Mouse (Mus musculus): ENCODE data around the gene Tsnaxip1.

The Tsnaxip1 gene

DNA sequence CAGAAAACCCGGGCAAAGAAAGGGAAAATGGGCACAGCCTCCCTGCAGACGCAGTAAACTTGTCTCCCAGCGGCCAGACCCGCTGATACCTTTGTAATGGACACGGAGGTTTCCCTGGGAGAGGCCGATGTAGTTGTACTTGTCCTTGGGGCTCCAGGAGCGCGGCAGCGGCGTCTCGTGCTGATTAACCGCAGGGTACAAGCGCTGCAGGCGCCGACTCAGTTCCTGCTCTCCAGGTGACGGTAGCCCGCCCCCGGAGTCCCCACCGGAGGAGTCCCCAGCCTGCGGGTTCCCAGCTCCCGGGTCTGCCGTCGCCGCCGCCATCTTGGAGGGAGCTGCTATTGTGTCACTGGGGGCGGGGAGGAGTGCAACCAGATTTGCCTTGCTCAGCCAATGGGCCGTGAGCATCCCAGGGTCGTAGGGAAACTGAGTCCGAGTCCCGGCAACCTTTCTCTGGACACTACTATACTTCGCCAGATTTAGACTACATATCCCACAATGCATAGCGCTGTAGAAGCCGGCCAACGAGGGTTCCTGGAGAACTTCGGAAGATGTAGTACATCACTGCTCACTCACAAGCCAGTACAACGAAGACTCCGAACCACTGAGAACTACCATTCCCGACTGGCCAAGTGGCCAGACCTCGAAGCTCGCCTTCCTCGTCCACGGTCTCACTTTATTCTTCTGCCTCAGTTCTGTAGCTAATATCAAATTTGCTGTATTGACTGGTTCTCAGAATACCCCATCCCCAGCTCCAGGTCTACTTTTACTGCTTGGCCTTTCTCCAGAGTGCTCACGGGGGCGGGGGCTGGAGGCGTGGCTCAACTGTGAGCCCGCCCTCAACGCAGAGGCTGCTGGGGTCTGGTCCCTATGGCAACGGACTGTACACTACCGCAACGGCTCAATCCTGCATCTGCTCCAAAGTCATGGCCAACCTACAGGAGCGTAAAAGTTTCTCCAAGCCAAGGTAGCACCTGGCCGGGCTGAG lies at the start of gene Tsnaxip1, which contains the start of gene Ranbp10:
TSS of gene Tsnaxip1 (plus strand) at position 871 of the 988 bp plus-strand sequence.
TSS of gene Ranbp10 (minus strand) at position 490 of the 988 bp plus-strand sequence.
- DNase-seq: peak; percentile 91

DNA sequence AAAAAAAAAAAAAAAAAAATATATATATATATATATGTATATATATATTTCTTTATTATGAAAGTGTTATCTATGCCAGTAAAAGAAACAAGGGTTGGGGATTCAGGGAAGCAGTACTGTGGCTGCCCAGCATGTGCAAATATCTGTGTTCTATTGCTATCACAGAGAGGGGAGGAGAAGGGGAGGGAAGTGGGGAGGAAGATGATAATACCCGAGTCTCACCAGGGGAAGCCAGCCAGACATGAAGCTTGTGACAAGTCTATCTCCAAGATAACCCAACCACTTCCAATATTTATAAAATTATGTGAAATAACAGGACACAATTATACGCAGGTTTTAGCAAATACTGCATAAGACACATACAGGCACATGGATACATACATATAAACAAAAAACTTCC lies 49.7 kb upstream of the Tsnaxip1 start:
- DNase-seq: no peak

DNA sequence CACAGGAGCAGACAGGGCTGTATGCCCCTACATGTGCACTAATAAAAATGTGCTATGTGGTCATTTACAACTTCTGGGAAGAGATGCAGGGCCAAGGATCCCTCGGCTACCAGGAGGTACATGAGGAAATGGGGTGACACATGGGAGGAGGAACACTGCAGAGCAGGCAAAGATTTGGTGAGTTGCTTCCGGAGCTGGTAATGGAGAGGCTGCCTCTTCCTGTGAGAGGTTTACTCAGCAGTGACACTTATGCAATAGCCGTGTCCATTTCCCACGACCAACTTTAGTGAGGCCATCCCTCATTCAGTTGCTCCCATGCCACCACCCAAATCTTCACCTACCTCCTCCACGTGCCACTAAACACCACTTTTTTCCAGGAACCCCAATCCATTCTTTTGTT lies 47.2 kb upstream of the Tsnaxip1 start:
- no peak for DNase-seq

DNA sequence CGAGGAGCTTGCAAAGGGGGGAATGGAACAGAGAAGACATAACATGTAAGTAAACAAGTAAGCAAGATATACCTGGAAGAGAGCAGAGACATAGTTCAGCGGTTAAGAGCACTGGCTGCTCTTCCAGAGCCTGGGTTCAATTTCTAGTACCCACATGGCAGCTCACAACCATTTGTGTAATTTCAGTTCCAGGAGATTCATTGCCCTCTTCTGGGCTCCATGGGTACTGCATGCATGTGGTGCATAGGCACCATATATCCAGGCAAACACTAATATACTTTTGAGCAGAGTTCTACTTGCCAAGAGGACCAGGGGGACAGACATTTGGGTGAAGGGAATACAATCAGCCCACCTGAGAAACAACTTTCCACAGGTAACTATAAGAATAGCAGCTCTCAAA lies 39.3 kb upstream of the Tsnaxip1 start:
- DNase-seq: peak; percentile 43

DNA sequence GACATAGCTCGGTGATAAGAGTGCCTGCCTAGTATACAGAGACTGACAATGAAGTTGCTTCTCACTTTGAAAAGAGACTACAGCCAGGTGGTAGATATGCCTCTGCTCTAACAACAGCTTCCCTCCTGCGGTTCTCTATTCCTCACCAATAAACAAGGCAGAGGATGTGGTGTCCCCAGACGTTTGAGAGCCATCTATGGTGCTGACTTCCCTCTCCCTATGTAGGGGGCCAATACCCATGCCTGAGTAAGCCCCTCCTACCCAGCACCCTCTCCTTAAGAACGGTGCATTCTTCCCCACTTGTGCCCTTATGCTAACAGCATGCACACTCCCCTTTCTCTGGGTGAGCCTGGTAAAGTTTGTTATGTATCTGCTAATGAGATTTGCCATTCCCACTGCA lies 38.6 kb upstream of the Tsnaxip1 start:
- no peak for DNase-seq

DNA sequence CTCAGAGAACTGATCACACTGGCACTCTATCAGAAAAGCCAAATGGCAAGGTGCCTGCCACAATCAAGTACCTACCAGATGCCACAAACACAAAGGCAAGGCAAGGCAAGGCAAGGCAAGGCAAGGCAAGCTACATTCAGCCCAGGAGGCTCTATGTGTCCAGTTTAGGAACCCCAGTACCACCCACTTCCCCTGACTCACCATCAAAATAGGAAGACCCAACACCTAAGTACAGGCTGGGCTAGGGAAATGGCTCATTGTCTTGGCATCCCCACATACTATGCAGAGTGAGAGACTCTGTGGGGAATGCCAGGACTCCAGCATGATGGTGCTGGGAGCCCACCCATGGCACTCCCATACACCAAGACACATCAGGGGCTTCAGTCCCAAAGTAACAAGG lies 37.9 kb upstream of the Tsnaxip1 start:
- DNase-seq: no peak

DNA sequence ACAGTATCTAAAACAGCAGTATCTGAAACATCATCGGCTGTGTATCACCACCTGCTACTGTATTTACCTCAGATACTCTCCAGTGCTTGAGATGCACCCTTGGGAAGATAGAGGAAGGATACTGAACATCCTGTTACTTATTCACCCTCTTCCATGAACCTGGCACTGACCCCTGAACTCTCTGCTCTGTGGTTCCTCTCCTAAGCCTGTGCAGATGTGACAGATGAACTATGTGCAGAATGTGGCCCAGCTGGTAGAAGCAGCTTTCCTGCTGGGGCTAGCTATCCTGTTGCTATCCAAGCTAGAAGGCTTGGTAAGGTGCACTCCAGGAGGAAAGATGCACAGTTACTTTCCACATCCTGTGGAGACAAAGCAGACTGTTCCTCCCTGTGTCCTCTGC lies 34.2 kb upstream of the Tsnaxip1 start:
- no peak for DNase-seq

DNA sequence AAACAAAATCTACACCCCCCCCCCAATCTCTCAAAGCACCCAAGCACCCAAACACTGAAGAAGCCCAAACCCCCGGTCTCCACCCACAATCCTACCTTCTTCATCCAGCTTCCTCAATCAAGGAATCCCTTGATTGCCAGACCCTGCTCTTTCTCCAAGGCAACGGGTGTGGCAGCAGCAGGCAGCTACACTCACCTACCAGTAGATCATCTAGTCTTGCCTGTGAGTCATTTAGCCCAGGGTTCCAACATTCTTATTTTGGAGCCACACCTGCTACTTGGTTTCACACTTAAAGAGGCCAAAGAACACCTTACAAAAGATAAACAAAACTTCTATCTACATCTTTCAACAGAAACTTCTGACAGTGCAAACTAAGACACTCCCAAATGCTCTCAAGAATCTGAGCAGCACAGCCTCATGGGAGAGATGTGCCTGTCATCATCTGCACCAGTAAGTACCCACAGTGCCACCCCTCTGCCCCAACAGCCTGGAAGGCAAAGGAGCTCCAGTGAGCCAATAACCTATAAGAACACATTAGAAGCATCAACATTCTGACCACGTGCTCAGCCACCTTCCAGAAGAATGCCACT lies 33.4 kb upstream of the Tsnaxip1 start:
- no peak for DNase-seq

DNA sequence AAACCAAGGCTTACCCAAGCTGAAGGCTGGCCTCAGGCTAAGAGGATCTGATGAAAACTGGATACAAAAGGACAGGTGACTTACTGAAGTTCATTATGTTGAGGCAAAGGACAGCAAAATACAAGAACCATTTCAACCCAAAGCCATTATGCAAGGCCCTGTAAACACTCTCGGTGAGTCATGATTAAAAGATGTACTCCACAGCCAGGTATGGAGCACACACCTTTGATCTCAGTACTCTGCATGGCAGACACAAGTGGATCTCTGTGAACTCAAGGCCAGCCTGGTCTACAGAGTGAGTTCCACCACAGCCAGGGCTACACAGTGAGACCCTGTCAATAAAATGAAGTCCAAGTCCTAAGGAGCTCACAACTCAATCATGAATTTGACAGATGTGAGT lies 31.7 kb upstream of the Tsnaxip1 start:
- no peak for DNase-seq

DNA sequence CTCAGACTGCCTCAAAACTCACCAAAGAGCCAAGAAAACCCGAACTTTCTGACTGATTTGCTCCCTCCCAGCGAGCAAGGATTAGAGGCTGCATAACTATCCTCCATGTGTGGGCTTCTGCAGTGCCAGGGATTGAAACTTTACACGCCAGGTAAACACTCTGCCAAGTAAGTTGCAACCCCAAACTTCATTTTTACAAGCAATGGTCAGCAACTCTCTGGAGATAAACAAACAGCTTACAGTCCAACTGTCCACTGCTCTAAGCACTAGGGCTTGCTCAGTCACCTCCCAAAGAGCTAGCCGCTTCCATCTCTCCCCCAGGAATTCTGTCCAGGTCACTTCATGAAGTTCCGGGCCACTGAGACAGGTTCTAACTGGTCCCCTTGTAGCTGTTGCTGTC lies 29.1 kb upstream of the Tsnaxip1 start:
- DNase-seq: no peak

DNA sequence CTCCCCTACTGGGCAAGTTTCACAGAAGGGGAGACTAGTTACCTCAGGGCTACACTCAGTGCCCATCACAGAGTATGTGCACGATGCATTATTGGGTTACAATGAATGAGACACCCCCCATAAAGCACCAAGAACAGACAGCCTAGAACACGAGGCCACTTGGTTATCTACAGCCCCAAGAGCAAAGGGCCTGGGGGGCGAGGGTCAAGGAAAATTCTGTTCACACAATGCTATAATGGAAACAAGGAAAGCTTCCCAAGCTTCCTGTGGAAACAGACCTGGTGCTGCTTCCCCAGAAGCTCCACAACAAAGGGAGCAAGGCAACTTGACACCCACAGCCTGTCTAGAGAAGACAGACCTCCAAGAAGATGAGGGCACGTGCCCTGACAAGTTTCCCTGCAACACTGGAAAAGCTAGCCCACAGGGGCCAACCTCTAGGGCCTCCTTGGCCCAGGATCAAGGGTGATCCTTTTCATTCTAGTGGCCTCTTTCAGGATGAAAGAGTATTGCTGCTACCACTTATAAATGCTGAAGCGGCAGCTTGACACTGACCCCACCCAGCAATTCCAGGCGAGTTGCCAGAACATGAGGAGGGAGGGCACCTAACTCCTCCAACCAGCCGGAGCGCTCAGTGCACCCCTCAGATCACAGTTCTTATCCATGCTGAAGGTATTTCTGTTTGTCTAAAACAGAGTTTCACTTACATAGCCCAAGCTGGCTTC lies 28.3 kb upstream of the Tsnaxip1 start:
- peak; percentile 58 for DNase-seq

DNA sequence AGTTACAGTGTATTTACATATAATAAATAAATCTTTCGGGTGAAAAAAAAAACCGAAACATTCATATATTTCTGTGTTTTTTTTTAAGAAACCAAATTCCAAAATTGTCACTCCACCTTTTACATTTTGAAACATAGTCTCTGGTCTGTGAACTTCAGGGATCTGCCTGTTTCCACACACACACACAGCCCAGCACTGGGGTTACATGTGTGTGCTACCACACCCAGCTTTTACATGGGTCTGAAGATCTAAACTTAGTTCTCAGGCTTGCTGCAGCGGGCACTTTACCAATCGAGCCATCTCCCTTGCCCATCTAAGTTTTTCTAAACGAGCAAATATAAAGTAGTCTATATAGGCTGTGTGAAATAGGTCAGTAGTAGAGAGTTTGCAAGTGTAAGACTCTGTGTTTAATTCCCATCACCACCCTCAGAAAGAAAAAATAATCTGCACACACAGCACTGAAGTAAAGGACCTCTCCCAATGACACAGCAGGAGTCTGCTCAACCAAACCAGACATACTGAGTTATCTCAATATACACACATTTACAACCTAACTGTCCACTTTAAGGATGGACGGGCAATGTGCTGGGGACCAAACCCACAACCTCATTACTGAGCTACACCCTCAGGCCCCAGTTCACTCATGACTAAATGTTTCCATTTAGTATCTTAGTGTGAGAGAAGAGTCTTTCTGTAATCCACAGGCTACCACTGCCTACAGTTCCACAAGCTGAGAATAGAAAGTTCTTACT lies 26.2 kb upstream of the Tsnaxip1 start:
- DNase-seq: no peak

DNA sequence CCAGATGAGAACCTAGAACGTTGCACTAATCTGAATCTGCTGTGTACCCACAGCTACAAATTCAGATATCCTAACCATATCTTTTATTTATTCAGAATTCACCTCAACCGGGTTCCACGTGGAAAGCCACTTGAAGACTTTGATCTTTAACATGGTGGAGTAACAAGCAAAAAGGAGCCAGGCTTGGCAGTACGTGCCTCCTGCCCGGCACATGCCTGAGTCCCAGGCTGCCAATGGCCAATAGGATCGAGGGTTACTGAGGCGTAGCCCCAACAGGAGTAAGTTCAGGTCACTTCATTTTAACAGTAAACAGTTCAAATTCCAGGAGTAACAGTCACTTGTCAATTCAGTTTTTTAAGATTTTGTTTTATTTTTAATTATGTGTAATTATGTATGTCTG lies 22.7 kb upstream of the Tsnaxip1 start:
- DNase-seq: no peak

DNA sequence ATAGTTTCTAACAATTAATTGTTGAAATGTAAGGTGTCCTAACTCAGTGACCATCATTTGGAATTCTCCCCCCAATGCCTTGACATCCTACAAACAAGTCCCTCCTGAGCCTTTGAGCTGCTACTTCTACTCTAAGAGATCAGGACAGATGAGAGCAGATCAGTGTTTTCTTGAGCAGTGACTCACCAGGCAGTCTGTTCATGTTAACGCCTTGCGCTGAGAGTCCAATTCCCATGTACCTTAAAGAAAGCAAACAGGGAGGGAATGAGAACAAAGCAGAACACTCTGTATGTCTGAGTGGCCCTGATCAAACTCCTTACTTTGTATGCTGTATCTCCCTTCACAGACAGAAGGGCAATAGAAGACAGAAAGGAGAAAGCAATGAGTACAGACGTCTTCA lies 22.2 kb upstream of the Tsnaxip1 start:
- DNase-seq: no peak

DNA sequence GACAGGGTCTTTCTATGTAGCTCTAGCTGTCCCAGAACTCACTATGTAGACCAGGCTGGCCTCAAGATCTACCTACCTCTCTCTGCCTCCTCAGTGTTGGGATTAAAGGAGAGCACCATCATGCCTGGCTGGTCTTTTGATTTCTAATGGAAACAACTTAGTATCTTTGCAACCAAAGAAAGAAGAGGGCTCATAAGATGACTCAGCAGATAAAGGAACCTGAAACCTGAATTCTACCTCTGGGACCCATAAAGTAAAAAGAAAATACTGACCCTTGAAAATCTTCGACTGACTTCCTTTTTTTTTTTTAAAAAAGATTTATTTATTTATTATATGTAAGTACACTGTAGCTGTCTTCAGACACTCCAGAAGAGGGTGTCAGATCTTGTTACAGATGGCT lies 21.6 kb upstream of the Tsnaxip1 start:
- DNase-seq: no peak

DNA sequence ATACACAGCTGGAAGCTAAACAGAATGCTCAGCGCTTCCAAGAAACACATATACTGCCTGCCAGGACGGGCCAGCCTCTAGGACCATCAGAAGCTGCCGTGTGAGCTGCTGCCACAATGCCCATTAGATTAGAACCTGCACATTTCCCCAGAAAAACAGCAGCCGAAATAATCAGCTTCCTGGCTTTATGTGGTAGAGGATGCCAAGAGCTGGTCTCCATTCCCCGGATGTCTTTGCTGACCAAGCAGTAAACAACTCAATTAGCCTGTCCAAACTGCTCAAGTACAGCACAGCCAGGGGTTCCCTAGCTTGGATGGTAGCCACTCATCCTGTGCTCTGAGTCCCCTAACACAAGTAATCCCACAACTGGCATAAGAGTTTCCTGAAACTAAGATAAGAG lies 19.8 kb upstream of the Tsnaxip1 start:
- DNase-seq: no peak

DNA sequence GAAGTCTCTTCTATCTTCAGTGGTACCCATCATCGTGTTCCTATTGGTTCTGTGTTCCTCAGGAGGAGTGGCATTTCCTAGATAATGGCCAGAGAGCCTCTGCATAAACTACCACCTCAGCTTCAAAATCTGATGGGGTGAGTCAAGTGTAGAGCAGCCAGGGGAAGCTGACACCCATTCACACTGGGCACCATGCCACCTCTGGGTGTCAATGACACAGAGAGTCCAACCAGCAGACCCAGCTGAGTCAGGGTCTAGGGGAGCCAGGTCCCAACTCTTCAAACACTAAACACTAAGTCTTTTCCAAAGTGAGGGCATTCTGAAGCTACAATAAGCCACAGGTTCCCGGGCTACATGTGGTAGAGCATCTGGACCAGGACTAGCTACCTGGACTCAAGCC lies 19.1 kb upstream of the Tsnaxip1 start:
- no peak for DNase-seq

DNA sequence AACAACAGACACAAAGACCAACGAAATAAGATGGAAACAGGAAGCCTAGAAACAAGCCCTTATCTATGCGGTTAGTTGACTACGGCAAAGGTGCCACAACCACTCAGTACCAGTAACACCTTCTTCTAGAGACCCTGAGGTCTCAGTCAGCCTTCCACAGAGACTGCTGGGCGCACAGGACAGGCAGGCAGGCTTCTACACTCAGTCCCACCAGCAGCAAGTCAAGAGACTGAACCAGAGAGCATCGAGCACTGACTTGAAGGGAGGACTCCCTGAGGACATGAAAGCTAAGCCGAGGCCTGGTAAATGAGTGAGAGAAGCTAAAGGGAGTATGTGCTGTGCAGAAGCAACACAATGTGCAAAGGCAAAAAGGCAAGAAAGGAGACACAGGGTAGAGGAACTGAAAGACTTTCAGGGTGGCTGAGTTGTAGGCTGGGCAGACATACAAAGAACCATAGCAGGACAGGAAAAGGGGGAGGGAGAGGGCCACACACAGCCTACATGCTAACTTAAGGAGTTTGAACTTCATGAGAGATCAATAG lies 17.2 kb upstream of the Tsnaxip1 start:
- DNase-seq: no peak

DNA sequence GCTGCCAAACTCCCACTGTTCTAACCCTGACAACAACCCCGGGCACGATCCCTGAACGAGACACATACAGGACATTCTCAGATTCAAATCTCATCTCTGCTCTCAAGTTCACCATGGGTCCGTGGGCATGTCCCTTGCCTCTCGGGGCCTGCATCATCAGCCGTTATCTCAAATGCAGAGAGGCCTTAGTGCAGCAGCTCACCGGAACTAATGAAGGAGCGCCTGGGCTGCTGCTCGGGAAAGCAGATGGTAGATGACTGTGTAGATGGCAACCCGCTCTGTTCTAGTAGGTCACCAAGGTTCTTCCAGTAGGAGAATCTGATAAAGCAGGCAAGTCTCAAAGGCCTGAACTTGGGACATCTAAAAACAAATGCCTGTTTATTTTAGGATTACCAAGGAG lies 16.5 kb upstream of the Tsnaxip1 start:
- no peak for DNase-seq

DNA sequence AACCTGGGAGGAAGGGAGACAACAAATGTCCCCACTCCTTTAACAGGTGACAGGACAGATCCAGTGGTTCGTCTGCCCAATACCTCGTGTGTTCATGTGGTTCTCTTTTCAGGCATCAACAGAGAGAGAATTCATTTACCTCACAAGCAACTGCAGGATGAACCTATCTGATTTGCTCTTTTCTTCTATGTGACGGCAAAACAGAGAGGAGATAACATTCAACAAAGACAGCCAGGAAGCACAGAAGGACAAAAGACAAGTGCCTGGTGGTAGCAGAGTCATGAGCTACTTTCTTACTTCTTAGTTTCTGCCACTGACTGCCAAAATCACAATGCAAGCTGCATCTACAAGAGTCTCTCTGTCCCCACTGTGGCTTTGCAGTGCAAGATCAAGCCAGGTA lies 16.0 kb upstream of the Tsnaxip1 start:
- no peak for DNase-seq

DNA sequence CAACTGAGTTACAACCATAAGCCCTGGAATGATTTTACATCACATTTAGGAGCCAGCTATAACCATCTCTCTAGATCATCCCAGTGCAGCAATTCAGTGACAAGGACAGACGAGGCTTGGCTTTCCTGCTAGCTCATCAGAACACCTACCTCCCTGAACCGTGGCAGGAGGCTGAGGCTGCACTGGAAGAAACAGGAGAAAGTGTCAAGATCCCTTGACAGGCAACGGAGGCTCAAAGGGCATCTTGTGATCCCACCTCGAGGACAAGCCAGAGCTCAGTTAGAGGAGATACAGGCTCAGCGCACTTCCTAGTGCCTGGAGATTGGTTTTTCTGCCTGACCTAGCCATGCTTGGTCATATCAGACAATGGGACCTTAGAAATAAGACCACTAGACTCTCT lies 15.0 kb upstream of the Tsnaxip1 start:
- no peak for DNase-seq

DNA sequence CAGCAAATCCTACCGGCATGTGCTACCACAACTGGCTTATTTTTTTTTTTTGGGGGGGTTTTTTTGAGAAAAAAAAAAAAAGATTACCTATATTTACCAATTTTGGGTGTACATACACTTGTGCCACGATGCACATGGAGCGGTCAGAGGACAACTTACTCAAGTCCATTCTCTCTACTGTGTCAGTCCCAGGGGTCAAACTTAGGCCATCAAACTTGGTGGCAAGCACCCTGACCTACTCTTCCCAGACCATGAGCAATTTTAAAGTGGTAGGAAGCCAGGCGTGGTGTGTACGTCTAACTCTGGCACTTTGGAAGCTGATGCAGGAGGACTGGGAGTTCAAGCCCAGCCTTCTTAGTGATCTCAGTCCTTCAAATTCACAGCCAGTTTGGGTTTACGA lies 14.3 kb upstream of the Tsnaxip1 start:
- DNase-seq: no peak

DNA sequence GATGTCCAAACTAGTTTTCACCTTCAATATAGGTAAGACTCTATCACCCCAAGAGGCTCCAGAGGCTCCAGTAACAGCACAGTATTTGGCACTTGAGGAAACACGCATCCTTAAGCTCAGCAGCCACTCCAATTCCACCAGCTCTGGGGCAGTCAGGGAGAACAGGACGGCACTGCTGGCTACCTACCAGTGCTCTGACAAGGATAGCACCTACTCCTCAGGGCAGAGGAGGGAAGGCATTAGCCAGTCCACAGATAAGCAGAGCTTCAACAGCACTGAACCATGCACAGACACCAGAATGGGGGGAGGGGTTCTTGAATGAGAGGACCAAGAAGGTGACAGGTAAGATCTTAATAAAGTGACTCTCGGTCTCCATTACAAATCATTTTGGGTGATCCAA lies 7.9 kb upstream of the Tsnaxip1 start:
- no peak for DNase-seq

Measured in right cerebral cortex, postnatal 4 days (tissue).